Mouse (Mus musculus) hindbrain, embryonic 14.5 days (tissue): ENCODE measurements at regions not wholly inside any gene's neighbourhood (a gene's known extent, or its start where the extent isn't known, plus 50 kb on each side); places are given as distances from the start of the nearest gene placed in this dataset.

ENCODE experiments used
- ATAC-seq: fragments of 200-750 bp; cut with Nextera tagmentation; 2 replicates; pipeline ENCODE4 v1.8.0; 2017; ENCODE audit warnings: moderate number of reproducible peaks, mild to moderate bottlenecking, moderate TSS enrichment, moderate library complexity; ENCODE audit not compliant: low FRiP score
- DNase-seq: peaks from one replicate; pipeline ENCODE4 v3.0.0-alpha.2; 2015; ENCODE audit warnings: low spot score
- H3K27ac ChIP-seq: fragments of 300-500 bp; sonication (generic); 2 replicates; pipeline ENCODE4 v1.5.1; 2014; ENCODE audit warnings: mild to moderate bottlenecking, moderate library complexity
- H3K27me3 ChIP-seq: fragments of 300-500 bp; sonication (generic); 2 replicates; pipeline ENCODE4 v1.6.1; 2014; ENCODE audit warnings: mild to moderate bottlenecking, low read length, mixed read lengths; ENCODE audit not compliant: control insufficient read depth, insufficient read depth
- H3K36me3 ChIP-seq: fragments of 300-500 bp; sonication (generic); replicated peaks from 2 replicates; pipeline ENCODE4 v1.6.1; 2014; ENCODE audit not compliant: control insufficient read depth, insufficient read depth
- H3K4me1 ChIP-seq: fragments of 300-500 bp; sonication (generic); replicated peaks from 2 replicates; pipeline ENCODE4 v1.6.1; 2014; ENCODE audit warnings: antibody characterized with exemption, low read length, mixed read lengths; ENCODE audit not compliant: control insufficient read depth, insufficient read depth
- H3K4me2 ChIP-seq: fragments of 300-500 bp; sonication (generic); replicated peaks from 2 replicates; pipeline ENCODE4 v1.6.1; 2014; ENCODE audit warnings: mild to moderate bottlenecking, moderate library complexity
- H3K4me3 ChIP-seq: fragments of 300-500 bp; sonication (generic); replicated peaks from 2 replicates; pipeline ENCODE4 v1.5.1; 2014; ENCODE audit warnings: mild to moderate bottlenecking, low read length
- H3K9ac ChIP-seq: fragments of 300-500 bp; sonication (generic); 2 replicates; pipeline ENCODE4 v1.6.1; 2014
- H3K9me3 ChIP-seq: fragments of 300-500 bp; sonication (generic); 2 replicates; pipeline ENCODE4 v1.6.1; 2016; ENCODE audit warnings: low read length; ENCODE audit not compliant: control insufficient read depth
- WGBS: fragments of 180-500 bp; shearing (Covaris S2); extraction: QIAGEN DNeasy Blood & Tissue Kit; methylation state at CpG from one replicate; pipeline ENCODE4 v1.1.7; 2014; 5-methylcytosine and 5-hydroxymethylcytosine counted together

GRCm38 (mm10) chr10:17545291-17545690, 177.7 kb upstream of the Cited2 start:
- H3K9me3 ChIP-seq, result no peaks in the 10 kb centered on the region
- ATAC-seq, result no peak
- no peak overlapping the region for H3K4me3 ChIP-seq
- H3K36me3 ChIP-seq, result no peaks in the 10 kb centered on the region
- no peaks in the 10 kb centered on the region for H3K27me3 ChIP-seq
- H3K4me1 ChIP-seq, result no peaks in the 10 kb centered on the region
- H3K27ac ChIP-seq, result no peak overlapping the region
- DNase-seq, result no peak
- no peak overlapping the region for H3K9ac ChIP-seq
- H3K4me2 ChIP-seq, result no peak overlapping the region

GRCm38 (mm10) chr10:17547986-17548385, 175.0 kb upstream of the Cited2 start:
- DNase-seq, result no peak
- Histone ChIP-seq H3K36me3 (no peaks in the 10 kb centered on the region), H3K4me1 (no peaks in the 10 kb centered on the region), H3K27me3 (no peaks in the 10 kb centered on the region), H3K9ac (no peak overlapping the region), H3K4me2 (no peak overlapping the region), H3K27ac (no peak overlapping the region), H3K4me3 (no peak overlapping the region), H3K9me3 (no peaks in the 10 kb centered on the region)
- no peak for ATAC-seq
- WGBS, result 96% methylated on average over 3 of the region's 3 CpGs

- no peak for ATAC-seq
- H3K4me1 ChIP-seq, result no peaks in the 10 kb centered on the region
- no peak overlapping the region for H3K4me3 ChIP-seq
- H3K9me3 ChIP-seq, result no peaks in the 10 kb centered on the region
- no peak for DNase-seq
- no peak overlapping the region for H3K4me2 ChIP-seq
- WGBS, result 91% methylated on average over 14 of the region's 14 CpGs
- no peaks in the 10 kb centered on the region for H3K27me3 ChIP-seq
- H3K9ac ChIP-seq, result no peak overlapping the region
- no peak overlapping the region for H3K27ac ChIP-seq
- no peaks in the 10 kb centered on the region for H3K36me3 ChIP-seq
Observed at GRCm38 (mm10) chr10:17548629-17549580, 174.1 kb upstream of the Cited2 start.

- H3K4me2 ChIP-seq, result no peak overlapping the region
- WGBS, result 84% methylated on average over 6 of the region's 6 CpGs
Observed at GRCm38 (mm10) chr10:17549711-17550637, 173.0 kb upstream of the Cited2 start.

GRCm38 (mm10) chr10:17550638-17551013, 172.4 kb upstream of the Cited2 start:
- H3K9me3 ChIP-seq, result no peaks in the 10 kb centered on the region
- H3K4me3 ChIP-seq, result no peak overlapping the region
- ATAC-seq (no peak), DNase-seq (no peak)
- no peaks in the 10 kb centered on the region for H3K27me3 ChIP-seq
- WGBS, result 92% methylated on average over 6 of the region's 6 CpGs
- no peak overlapping the region for H3K4me2 ChIP-seq
- no peaks in the 10 kb centered on the region for H3K4me1 ChIP-seq
- no peak overlapping the region for H3K9ac ChIP-seq
- H3K36me3 ChIP-seq, result no peaks in the 10 kb centered on the region
- no peak overlapping the region for H3K27ac ChIP-seq

More at GRCm38 (mm10) chr10:17549711-17550637, 173.0 kb upstream of the Cited2 start:
- no peaks in the 10 kb centered on the region for H3K4me1 ChIP-seq
- no peaks in the 10 kb centered on the region for H3K27me3 ChIP-seq
- H3K27ac ChIP-seq, result no peak overlapping the region
- no peak overlapping the region for H3K4me3 ChIP-seq
- no peak for ATAC-seq
- no peaks in the 10 kb centered on the region for H3K36me3 ChIP-seq
- DNase-seq, result no peak
- H3K9ac ChIP-seq, result no peak overlapping the region
- H3K9me3 ChIP-seq, result no peaks in the 10 kb centered on the region

GRCm38 (mm10) chr10:17551869-17552268, 171.1 kb upstream of the Cited2 start:
- no peaks in the 10 kb centered on the region for H3K4me1 ChIP-seq
- H3K27me3 ChIP-seq, result no peaks in the 10 kb centered on the region
- ATAC-seq, result no peak
- H3K9ac ChIP-seq, result no peak overlapping the region
- no peak overlapping the region for H3K4me3 ChIP-seq
- no peak overlapping the region for H3K27ac ChIP-seq
- no peak for DNase-seq
- no peaks in the 10 kb centered on the region for H3K9me3 ChIP-seq
- WGBS, result 84% methylated on average over 6 of the region's 6 CpGs
- no peak overlapping the region for H3K4me2 ChIP-seq
- H3K36me3 ChIP-seq, result no peaks in the 10 kb centered on the region

- DNase-seq (no peak), ATAC-seq (no peak)
- H3K27me3 ChIP-seq, result no peaks in the 10 kb centered on the region
- no peaks in the 10 kb centered on the region for H3K9me3 ChIP-seq
- H3K9ac ChIP-seq, result no peak overlapping the region
- no peaks in the 10 kb centered on the region for H3K4me1 ChIP-seq
- no peak overlapping the region for H3K27ac ChIP-seq
- H3K36me3 ChIP-seq, result no peaks in the 10 kb centered on the region
- no peak overlapping the region for H3K4me2 ChIP-seq
- H3K4me3 ChIP-seq, result no peak overlapping the region
Observed at GRCm38 (mm10) chr10:17552277-17552676, 170.7 kb upstream of the Cited2 start.

- WGBS, result 74% methylated on average over 4 of the region's 4 CpGs
Observed at GRCm38 (mm10) chr10:17556391-17556790, 166.6 kb upstream of the Cited2 start.

GRCm38 (mm10) chr10:17559370-17559955, 163.6 kb upstream of the Cited2 start:
- no peaks in the 10 kb centered on the region for H3K36me3 ChIP-seq
- peaks cover 5% of the 10 kb centered on the region for H3K4me1 ChIP-seq
- H3K4me2 ChIP-seq, result no peak overlapping the region
- DNase-seq, result no peak
- H3K4me3 ChIP-seq, result no peak overlapping the region
- H3K9ac ChIP-seq, result no peak overlapping the region
- 45% methylated on average over 5 of the region's 5 CpGs for WGBS
- H3K27me3 ChIP-seq, result no peaks in the 10 kb centered on the region
- no peak for ATAC-seq
- H3K9me3 ChIP-seq, result no peaks in the 10 kb centered on the region
- no peak overlapping the region for H3K27ac ChIP-seq

More at GRCm38 (mm10) chr10:17556391-17556790, 166.6 kb upstream of the Cited2 start:
- Histone ChIP-seq H3K36me3 (no peaks in the 10 kb centered on the region), H3K9ac (no peak overlapping the region), H3K9me3 (no peaks in the 10 kb centered on the region), H3K4me1 (peaks cover 5% of the 10 kb centered on the region; the same call in 1 of the 2 replicates), H3K27ac (no peak overlapping the region), H3K4me2 (no peak overlapping the region), H3K27me3 (no peaks in the 10 kb centered on the region), H3K4me3 (no peak overlapping the region)
- ATAC-seq (no peak), DNase-seq (no peak)
